Mouse (Mus musculus): ENCODE results near the gene She.

Gene She

DNA sequence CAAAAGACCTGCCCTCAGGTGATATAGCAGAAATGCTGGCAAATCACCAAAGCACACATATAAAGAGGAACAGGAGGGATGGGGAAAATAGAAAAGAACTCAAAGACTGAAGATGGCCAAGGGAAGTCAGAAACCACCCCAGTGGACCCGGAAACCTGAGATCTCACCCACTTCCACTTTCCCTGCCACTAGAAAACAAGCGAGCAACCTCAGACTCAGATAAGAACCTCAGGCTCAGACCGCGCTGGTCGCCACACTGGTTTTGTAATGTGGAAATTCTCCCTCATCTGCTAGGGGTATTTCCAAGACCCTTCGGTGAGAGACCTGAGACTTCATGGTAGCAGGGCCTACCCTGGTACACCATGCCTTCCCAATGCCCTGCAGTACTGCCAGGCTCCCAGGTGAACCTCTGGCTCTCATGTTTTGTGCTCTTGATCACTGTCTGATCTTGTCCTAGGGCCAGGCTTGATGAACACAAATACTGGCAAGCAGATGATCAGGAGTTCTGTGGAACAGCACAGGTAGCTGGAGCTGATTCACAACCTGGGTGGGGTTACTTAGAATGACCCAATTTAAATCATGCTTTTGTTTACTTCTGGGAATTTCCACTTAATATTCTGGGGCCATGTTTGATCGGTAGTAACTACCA lies 56.5 kb downstream of the She start:
- DNase-seq (ENCODE audit: low spot score) = no peak

DNA sequence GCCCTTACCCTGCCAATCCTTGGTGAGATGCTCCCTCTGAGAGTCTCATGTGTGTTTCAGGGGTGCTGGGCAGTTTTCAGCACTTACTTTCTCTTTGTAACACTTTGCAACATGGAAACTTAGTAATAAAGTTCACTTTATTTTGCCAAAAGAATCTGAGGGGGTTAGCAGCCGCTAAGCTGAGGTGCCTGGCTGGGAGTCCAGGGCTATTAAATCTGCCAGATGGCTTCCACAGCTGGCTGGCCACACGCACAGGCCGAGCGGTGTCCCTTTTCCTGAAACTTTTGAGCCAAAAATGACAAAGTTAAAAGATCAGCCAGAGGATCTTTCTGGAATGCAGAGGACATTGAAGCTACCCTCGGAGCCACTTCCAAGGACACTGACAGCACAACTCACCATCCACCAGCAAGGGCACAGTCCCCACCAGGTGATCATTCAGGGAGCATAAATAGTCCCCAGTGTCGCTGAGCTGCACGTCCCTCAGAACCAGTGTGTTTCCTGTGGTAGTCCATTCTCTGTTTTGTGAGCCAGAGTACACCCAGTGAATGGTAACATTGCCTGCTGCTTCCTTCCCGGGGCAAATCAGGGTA lies 58.8 kb downstream of the She start:
- no peak for DNase-seq (ENCODE audit: low spot score)

DNA sequence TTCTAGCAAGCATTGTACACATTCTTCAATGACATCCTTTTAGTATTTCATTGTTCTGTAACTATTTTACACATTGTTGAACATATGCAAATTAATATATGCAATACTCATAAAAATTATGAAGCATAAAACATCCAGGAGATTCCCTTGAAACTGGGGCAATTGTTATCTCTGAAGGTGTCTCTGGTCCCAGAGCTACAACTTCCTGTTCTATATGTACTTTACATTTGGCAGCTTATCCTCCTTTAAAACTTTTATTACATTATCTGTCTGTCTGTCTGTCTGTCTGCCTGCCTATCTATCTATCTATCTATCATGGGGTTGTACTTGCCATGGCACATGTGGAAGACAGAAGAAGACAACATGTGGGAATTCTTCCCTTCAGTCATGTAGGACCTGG lies 60.5 kb downstream of the She start:
- DNase-seq (ENCODE audit: low spot score) = no peak

DNA sequence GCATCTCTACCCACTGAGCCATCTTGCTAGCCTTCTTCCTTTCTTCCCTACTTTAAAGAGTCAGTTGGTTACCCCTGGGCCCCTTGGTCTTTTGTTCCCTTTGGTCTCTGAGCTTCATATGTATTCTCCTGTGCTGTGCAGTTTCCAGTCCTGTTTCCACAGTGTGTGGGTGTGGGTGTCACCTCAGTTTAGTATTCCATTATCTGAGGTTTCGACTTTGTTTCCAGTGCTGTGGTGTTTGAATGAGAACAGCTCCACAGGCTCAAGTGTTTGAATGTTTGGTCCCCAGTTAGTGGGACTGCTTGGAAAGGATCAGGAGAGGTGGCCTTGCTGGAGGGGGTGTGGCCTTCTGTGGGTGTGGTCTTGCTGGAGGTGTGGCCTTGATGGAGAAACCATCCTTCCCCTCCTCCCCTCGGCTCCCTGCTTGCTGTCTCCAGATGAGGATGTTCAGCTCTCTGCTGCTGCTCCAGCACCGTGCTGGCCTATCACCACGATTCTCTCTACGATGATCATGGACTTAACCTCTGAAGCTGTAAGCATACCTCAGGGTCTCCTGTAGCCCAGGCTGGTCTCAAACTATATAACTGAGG lies 61.4 kb downstream of the She start:
- no peak for DNase-seq (ENCODE audit: low spot score)

DNA sequence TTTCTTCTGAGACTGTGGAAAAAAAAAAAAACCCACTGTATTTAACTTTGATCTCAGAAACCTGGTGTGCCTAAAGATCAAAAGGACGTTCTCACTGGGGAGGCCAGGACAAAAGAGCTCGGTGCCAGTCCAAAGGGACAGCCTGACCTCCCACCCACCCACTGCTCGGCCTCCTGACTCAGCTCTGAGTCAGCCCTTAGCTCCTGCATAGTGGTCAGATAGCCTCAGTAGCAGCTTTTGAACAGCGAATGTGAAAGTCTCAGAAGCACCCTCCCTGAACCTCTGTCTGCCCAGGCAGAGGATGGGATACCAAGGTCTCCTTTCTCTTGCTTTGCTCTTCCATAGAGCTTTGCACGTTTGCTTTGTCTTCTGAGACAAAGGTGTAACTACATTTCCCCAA lies 65.4 kb downstream of the She start:
- DNase-seq (ENCODE audit: low spot score) = no peak

DNA sequence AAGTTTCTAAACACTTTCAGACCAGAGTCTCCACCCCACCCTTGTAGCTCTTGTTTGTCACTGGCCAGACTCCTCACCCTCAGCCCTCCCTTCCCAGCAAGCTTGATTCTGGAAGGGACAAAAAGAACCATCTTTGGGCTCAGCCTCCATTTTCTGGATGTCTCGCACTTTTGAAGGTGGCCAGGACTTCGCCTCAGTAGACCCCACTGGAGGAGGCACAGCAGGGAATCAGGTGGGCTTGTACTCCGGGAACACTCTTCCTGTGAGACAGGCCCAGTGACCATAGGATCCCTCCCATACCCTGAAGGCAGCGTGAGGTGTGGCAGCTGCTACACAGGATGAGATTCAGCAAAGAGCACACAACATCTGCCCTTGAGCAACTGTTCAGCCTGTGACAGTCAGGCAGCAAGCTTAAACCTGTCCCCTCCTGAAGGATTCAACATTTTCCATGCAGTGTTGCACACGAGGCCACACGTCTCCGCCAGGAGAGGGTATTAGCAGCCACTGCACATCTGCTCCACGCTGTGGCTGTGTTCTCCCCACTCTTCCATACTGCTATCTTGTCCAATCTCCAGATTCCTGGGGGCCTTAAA lies 66.1 kb downstream of the She start:
- no peak for DNase-seq (ENCODE audit: low spot score)

DNA sequence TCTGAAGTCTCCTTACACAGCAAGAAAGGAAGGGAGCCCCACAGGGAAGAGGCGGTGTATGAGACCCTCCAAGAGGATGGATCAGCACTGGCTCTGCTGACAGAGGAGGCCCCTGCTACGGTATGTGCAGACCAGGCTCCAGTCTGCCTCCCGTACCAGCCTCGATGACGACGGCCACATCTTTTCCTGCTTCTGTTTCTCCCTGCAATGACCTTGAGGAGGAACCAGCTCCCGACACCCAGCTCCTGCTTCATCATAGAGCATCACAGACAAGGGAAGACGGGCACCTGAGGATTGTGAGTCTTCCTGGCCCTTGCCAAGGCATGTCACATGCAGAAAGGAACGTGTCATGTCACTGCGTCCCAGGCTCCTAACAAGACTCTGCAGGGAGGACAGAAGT lies 66.8 kb downstream of the She start:
- DNase-seq (ENCODE audit: low spot score) = no peak

DNA sequence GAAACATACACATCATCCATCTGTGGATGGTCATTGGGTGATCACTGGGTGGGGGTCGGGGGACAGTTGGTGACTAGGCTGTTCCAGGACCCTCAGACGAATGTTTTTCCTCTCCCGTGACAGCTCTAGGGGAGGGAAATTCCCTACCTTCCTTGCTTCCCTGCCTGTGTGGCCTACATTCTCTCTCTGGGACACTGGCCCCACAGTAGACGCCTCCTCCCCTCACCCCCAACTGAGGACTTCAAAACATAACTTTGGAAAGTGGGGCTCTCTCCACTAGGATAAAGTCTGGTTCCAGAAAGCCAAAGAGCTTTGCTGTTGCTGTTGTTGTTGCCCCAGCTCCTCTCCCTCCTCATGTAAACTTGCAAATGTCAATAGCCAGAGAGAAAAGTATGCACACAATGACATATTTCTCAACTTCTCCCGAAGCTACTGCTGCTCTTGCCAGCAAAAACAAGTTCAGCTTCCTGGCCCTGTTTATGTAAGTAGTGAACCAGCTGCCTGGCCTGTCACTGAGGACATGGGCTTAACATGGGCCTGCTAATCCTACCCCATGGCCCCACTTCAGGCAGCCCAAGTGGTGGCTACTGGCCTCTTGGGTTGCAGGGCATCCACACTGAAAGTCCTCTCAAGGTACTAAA lies 67.8 kb downstream of the She start:
- DNase-seq (ENCODE audit: low spot score) = no peak

DNA sequence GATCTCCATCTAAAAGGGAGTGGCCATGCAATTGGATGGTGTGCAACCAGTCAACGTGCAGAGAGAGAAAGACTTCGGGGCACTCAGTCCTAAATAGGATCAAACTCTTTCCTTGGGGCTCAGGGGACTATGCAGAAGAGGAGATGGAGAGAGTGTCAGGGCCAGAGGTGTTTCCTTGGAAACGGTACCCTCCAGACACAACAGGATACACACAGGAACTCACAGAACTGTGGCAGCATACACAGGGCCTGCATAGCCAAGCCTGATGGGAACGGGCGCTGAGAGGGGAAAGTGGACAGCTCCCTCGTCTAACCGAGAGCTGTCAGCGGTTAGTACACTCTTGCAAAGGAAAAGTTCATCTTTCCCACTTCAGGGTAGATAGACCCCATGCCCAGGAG lies 68.3 kb downstream of the She start:
- no peak for DNase-seq (ENCODE audit: low spot score)

DNA sequence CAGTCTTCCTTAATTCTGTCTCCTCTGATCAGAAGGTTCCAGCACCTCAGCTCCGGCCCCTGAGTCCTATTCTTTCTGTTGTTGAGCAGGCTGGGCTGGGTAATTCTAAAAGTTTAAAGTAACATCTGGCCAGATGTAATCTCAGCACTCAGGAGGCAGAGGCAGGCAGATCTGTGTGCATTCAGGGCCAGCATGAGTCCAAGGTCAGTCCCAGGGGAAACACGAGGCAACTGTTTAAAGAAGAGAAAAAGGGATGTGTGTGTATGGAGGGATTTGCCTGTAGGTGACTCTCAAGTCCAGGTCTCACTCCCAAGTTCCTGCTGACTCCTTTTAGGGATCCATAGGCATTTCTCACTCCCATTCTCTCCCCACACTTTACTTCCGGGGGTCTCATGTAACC lies 76.7 kb downstream of the She start:
- no peak for DNase-seq (ENCODE audit: low spot score)
